Mouse (Mus musculus) heart, adult 2 months (tissue): Measurements from ENCODE around the gene Axl.

ENCODE experiments used
- CTCF ChIP-seq: fragments of 200-600 bp; IDR thresholded peaks from 2 replicates; pipeline ENCODE4 v1.8.1; 2022; ENCODE audit warnings: antibody characterized with exemption, mild to moderate bottlenecking, moderate library complexity
- POLR2A ChIP-seq: fragments of 200-500 bp; IDR thresholded peaks from 2 replicates; pipeline ENCODE4 v1.6.1; 2011; ENCODE audit warnings: mild to moderate bottlenecking, low read depth, low read length, control low read depth; ENCODE audit not compliant: insufficient read depth

- TF ChIP-seq CTCF (no peak), POLR2A (no peak; the same call in 1 of the 2 replicates)
Measured at GRCm38 (mm10) chr7:25761354-25761753, 27.2 kb downstream of the Axl start.
